In the genomic region with DNA sequence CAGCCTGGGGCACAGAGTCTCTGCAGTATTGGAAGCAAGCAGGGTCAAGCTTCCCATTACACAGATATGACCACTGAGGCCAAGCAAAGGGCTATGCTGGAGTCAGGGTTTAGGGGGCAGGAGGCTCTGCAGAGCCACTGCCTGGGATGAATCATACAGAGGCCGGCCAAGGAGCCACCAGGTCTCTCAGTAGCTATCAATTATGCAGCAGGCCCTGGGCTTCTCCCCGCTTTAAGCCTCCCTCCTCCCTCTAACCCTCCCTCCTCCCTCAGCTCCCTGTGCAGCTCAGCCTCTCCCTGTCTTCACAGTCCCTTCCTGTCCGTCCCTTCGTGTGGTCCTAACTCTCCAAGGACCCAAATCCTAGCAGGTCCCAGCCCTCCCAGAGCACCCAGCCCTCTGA, we compare ENCODE assay signal across 17 mouse cellular contexts. TPM values are rescaled to one million over a fixed set of nuclear protein-coding genes. Genes with fewer than 3 reads are reported as not detected.
A peak's percentile ranks its signal among the peaks of the same experiment; 100 is the strongest.
DNase-seq lines count a peak whose midpoint lies in the region; ATAC-seq and TF ChIP-seq lines count a peak whose summit lies in the region.
"Had no signal": no experiment of that assay in that cellular context is flagged by ENCODE, and none has a peak within 500 bp of the region (broad histone marks: within the 10 kb centered on the region; RNA-seq: fewer than 3 reads in every experiment).

No protein-coding gene starts in this region.

- no peaks in the 10 kb centered on the region for H3K27me3 ChIP-seq in heart, embryonic 14.5 days (ENCODE audit: control insufficient read depth, insufficient read depth, low read length)
- no peaks in the 10 kb centered on the region for H3K27me3 ChIP-seq in heart, adult 2 months (ENCODE audit: control insufficient read depth, insufficient read depth, low read length)
- no peaks in the 10 kb centered on the region for H3K27me3 ChIP-seq in lung, embryonic 15.5 days
- no peaks in the 10 kb centered on the region for H3K27me3 ChIP-seq in myocyte (ENCODE audit: control insufficient read depth, insufficient read depth, insufficient read length)
- H3K27me3 ChIP-seq: forebrain, embryonic 15.5 days; hindbrain, embryonic 15.5 days; kidney, embryonic 15.5 days had no signal

- H3K4me1 ChIP-seq in heart, embryonic 14.5 days (ENCODE audit: control insufficient read depth in 2 of 2, insufficient read depth in 2 of 2, low read length in 2 of 2): peaks cover 21 to 33% of the 10 kb centered on the region in 2 experiments
- H3K4me1 ChIP-seq in heart, adult 2 months (ENCODE audit: control insufficient read depth, insufficient read depth, low read length): peaks cover 18% of the 10 kb centered on the region
- H3K4me1 ChIP-seq in lung, embryonic 15.5 days: peaks cover 33% of the 10 kb centered on the region

- ATAC-seq in heart, embryonic 14.5 days (ENCODE audit: insufficient number of reproducible peaks, insufficient read depth, low FRiP score, low read depth): no peak
- ATAC-seq in lung, embryonic 15.5 days (ENCODE audit: borderline replicate concordance, extremely low read depth, low FRiP score, low TSS enrichment): no peak
- ATAC-seq: forebrain, embryonic 15.5 days had no signal

- no peak overlapping the region; the same call in 1 of the 2 replicates for H3K4me2 ChIP-seq in heart, embryonic 14.5 days (ENCODE audit: low read length)
- no peak overlapping the region for H3K4me2 ChIP-seq in lung, embryonic 15.5 days
- H3K4me2 ChIP-seq in myocyte (ENCODE audit: low read depth): peak overlapping the region; percentile 79
- H3K4me2 ChIP-seq: forebrain, embryonic 15.5 days; hindbrain, embryonic 15.5 days; kidney, embryonic 15.5 days had no signal

- intact Hi-C loops in heart, adult 2 months (cut with DNase I): no loop called here

- DNase-seq in adrenal gland, adult 2 months: peak; percentile 58
- DNase-seq in adrenal gland, adult 18-20 months (ENCODE audit: low spot score in 2 of 2): no peak
- DNase-seq in heart, adult 2 months: no peak
- DNase-seq in lung, postnatal 10 days: no peak
- DNase-seq in kidney, postnatal 14 days: no peak
- DNase-seq: gastrocnemius, postnatal 10 days; layer of hippocampus, adult 9-11 months; left cerebral cortex, postnatal 4 days; retina, postnatal 1 day; spleen, adult 18-20 months; thymus, postnatal 14 days had no signal

- H3K4me3 ChIP-seq in heart, embryonic 14.5 days (ENCODE audit: control insufficient read depth in 1 of 2, insufficient read depth in 1 of 2, low read depth in 1 of 2, low read length in 2 of 2): no peak overlapping the region
- H3K4me3 ChIP-seq in heart, adult 2 months: no peak overlapping the region
- H3K4me3 ChIP-seq in lung, embryonic 15.5 days: no peak overlapping the region
- H3K4me3 ChIP-seq in myocyte: no peak overlapping the region
- H3K4me3 ChIP-seq: forebrain, embryonic 15.5 days; hindbrain, embryonic 15.5 days; kidney, embryonic 15.5 days had no signal

- H3K27ac ChIP-seq in heart, embryonic 14.5 days (replicated peaks in 1 of 2; ENCODE audit: control insufficient read depth in 1 of 2, insufficient read depth in 1 of 2, low read depth in 2 of 2, low read length in 2 of 2): peak overlapping the region in 1 of 2 experiments; percentile 89; a peak in 2 of 4 replicates
- H3K27ac ChIP-seq in heart, adult 2 months: no peak overlapping the region; the same call in 1 of the 2 replicates
- 0 out of 2 replicates have a peak overlapping the region, but pooled peaks have one; percentile 8 for H3K27ac ChIP-seq in lung, embryonic 15.5 days
- H3K27ac ChIP-seq: forebrain, embryonic 15.5 days; hindbrain, embryonic 15.5 days; kidney, embryonic 15.5 days had no signal

- TF ChIP-seq EP300 in heart, adult 2 months (IDR thresholded peaks at IDR 0.05; ENCODE audit: insufficient read depth, low read depth, low read length): no peak

- H3K79me2 ChIP-seq in heart, adult 2 months (replicated peaks; ENCODE audit: control insufficient read depth, insufficient read depth, low read length): peaks cover 1% of the 10 kb centered on the region
- no peaks in the 10 kb centered on the region for H3K79me2 ChIP-seq in myocyte (ENCODE audit: control insufficient read depth, insufficient read depth)

- 0 out of 2 replicates have a peak overlapping the region, but pooled peaks have one; percentile 77 for H3K9ac ChIP-seq in heart, embryonic 14.5 days (ENCODE audit: low read length)
- no peak overlapping the region for H3K9ac ChIP-seq in heart, adult 2 months (ENCODE audit: low read depth, low read length)
- no peak overlapping the region for H3K9ac ChIP-seq in lung, embryonic 15.5 days
- H3K9ac ChIP-seq: forebrain, embryonic 15.5 days had no signal

- no peak for TF ChIP-seq POLR2A in heart, adult 2 months (IDR thresholded peaks at IDR 0.05; ENCODE audit: insufficient read depth, low read depth, low read length)
- TF ChIP-seq POLR2A in myocyte (IDR thresholded peaks at IDR 0.05; ENCODE audit: insufficient read length, low read depth): no peak

- TF ChIP-seq CTCF in heart, adult 2 months (IDR thresholded peaks at IDR 0.05): no peak

- peaks cover 36% of the 10 kb centered on the region for H3K36me3 ChIP-seq in heart, embryonic 14.5 days (ENCODE audit: control insufficient read depth, insufficient read depth, low read length)
- H3K36me3 ChIP-seq in heart, adult 2 months (ENCODE audit: control insufficient read depth, insufficient read depth, low read length): no peaks in the 10 kb centered on the region; the same call in 1 of the 2 replicates
- H3K36me3 ChIP-seq in lung, embryonic 15.5 days: peaks cover 9% of the 10 kb centered on the region; the same call in 1 of the 2 replicates
- no peaks in the 10 kb centered on the region for H3K36me3 ChIP-seq in myocyte (ENCODE audit: control insufficient read depth, insufficient read depth)

- no peak overlapping the region for H3ac ChIP-seq in myocyte (ENCODE audit: control insufficient read depth, insufficient read length)

- WGBS in heart, embryonic 14.5 days: 47% methylated on average over 4 of the region's 4 CpGs
- WGBS in heart, adult 2 months: 43% methylated on average over 4 of the region's 4 CpGs
- 51% methylated on average over 4 of the region's 4 CpGs for WGBS in lung, embryonic 15.5 days

- H3K9me3 ChIP-seq in heart, embryonic 14.5 days (ENCODE audit: control insufficient read depth, low read length): no peaks in the 10 kb centered on the region
- no peaks in the 10 kb centered on the region for H3K9me3 ChIP-seq in lung, embryonic 15.5 days
- H3K9me3 ChIP-seq: forebrain, embryonic 15.5 days; hindbrain, embryonic 15.5 days; kidney, embryonic 15.5 days had no signal

TF ChIP-seq in myocyte, 11 proteins besides CTCF, POLR2A, EP300 and RAD21 (continues in another document):
- TF ChIP-seq MYOD1 (IDR thresholded peaks at IDR 0.05; ENCODE audit: control insufficient read depth in 1 of 3, insufficient read length in 2 of 3, low read depth in 2 of 3) (no peak), CEBPB (IDR thresholded peaks at IDR 0.05; ENCODE audit: insufficient read depth, poor library complexity, severe bottlenecking) (no peak), TCF12 (IDR thresholded peaks at IDR 0.05; ENCODE audit: insufficient read depth, poor library complexity, severe bottlenecking) (no peak)

RNA-seq across cellular contexts. Expression of a gene that starts 2.9 kb away (rescaled TPM):
- 10 to 100 TPM; 74.8 to 80.1 TPM for total RNA-seq in adrenal gland, adult 2 months (2021)
- polyA plus RNA-seq in adrenal gland, adult 2 months (2012; rRNA removed): 270 and 325 TPM in 2 replicates
- total RNA-seq in adrenal gland, adult 18-20 months (2021): 10 to 100 TPM; 88.6 to 92.1 TPM
- polyA plus RNA-seq in heart, embryonic 14.5 days (2014; fragmentation: Nextera tagmentation; extraction: Ambion mirVana): 94.6 and 97.3 TPM in 2 replicates
- total RNA-seq in heart, adult 2 months (2021): 10 to 100 TPM; 37.7 to 40.6 TPM
- 125 and 143 TPM in 2 replicates for polyA plus RNA-seq in heart, adult 2 months (2012; rRNA removed)
- 74.3 and 80.3 TPM in 2 replicates for polyA plus RNA-seq in lung, embryonic 15.5 days (2015; fragmentation: Nextera tagmentation; extraction: Ambion mirVana)
- 73.7 TPM for polyA plus RNA-seq in myocyte (2012; fragmentation: generic; extraction: Trizol)

RNA-seq across cellular contexts. Expression of a gene that starts 7.8 kb away (rescaled TPM):
- 100 to 1,000 TPM in 1 of 2 experiments, 10 to 100 TPM in 1; 71.7 to 111 TPM for total RNA-seq in adrenal gland, adult 2 months (2021)
- 55.8 and 68.1 TPM in 2 replicates for polyA plus RNA-seq in adrenal gland, adult 2 months (2012; rRNA removed)
- 100 to 1,000 TPM in 1 of 2 experiments, 10 to 100 TPM in 1; 83.1 to 102 TPM for total RNA-seq in adrenal gland, adult 18-20 months (2021)
- 28.3 and 31.6 TPM in 2 replicates for polyA plus RNA-seq in heart, embryonic 14.5 days (2014; fragmentation: Nextera tagmentation; extraction: Ambion mirVana)
- total RNA-seq in heart, adult 2 months (2021): 10 to 100 TPM; 74.2 to 90.3 TPM
- 64.3 and 98.7 TPM in 2 replicates for polyA plus RNA-seq in heart, adult 2 months (2012; rRNA removed)
- polyA plus RNA-seq in lung, embryonic 15.5 days (2015; fragmentation: Nextera tagmentation; extraction: Ambion mirVana): 21.2 and 24.2 TPM in 2 replicates
- polyA plus RNA-seq in myocyte (2012; fragmentation: generic; extraction: Trizol): 13.6 TPM

RNA-seq across cellular contexts. Expression of a gene that starts 35.8 kb away (rescaled TPM):
- 10 to 100 TPM; 16.5 to 21.9 TPM for total RNA-seq in adrenal gland, adult 2 months (2021)
- 70.6 and 82.0 TPM in 2 replicates for polyA plus RNA-seq in adrenal gland, adult 2 months (2012; rRNA removed)
- 10 to 100 TPM; 13.2 to 15.2 TPM for total RNA-seq in adrenal gland, adult 18-20 months (2021)
- polyA plus RNA-seq in heart, embryonic 14.5 days (2014; fragmentation: Nextera tagmentation; extraction: Ambion mirVana): 16.8 and 20.8 TPM in 2 replicates
- total RNA-seq in heart, adult 2 months (2021): 1 to 10 TPM; 5.9 to 9.0 TPM
- polyA plus RNA-seq in heart, adult 2 months (2012; rRNA removed): 23.5 and 25.1 TPM in 2 replicates
- 37.7 and 46.9 TPM in 2 replicates for polyA plus RNA-seq in lung, embryonic 15.5 days (2015; fragmentation: Nextera tagmentation; extraction: Ambion mirVana)
- 15.7 TPM for polyA plus RNA-seq in myocyte (2012; fragmentation: generic; extraction: Trizol)

RNA-seq across cellular contexts. Expression of a gene that starts 59.3 kb away (rescaled TPM):
- 100 to 1,000 TPM; 216 to 274 TPM for total RNA-seq in adrenal gland, adult 2 months (2021)
- 326 and 448 TPM in 2 replicates for polyA plus RNA-seq in adrenal gland, adult 2 months (2012; rRNA removed)
- total RNA-seq in adrenal gland, adult 18-20 months (2021): 100 to 1,000 TPM; 175 to 243 TPM
- polyA plus RNA-seq in heart, embryonic 14.5 days (2014; fragmentation: Nextera tagmentation; extraction: Ambion mirVana): 127 and 135 TPM in 2 replicates
- 100 to 1,000 TPM; 452 to 542 TPM for total RNA-seq in heart, adult 2 months (2021)
- 695 and 713 TPM in 2 replicates for polyA plus RNA-seq in heart, adult 2 months (2012; rRNA removed)
- 32.0 and 34.1 TPM in 2 replicates for polyA plus RNA-seq in lung, embryonic 15.5 days (2015; fragmentation: Nextera tagmentation; extraction: Ambion mirVana)
- polyA plus RNA-seq in myocyte (2012; fragmentation: generic; extraction: Trizol): 42.2 TPM

RNA-seq across cellular contexts. Expression of a gene that starts 59.6 kb away (rescaled TPM):
- 100 to 1,000 TPM; 124 to 147 TPM for total RNA-seq in adrenal gland, adult 2 months (2021)
- 235 and 242 TPM in 2 replicates for polyA plus RNA-seq in adrenal gland, adult 2 months (2012; rRNA removed)
- 100 to 1,000 TPM; 134 to 138 TPM for total RNA-seq in adrenal gland, adult 18-20 months (2021)
- polyA plus RNA-seq in heart, embryonic 14.5 days (2014; fragmentation: Nextera tagmentation; extraction: Ambion mirVana): 42.0 and 61.2 TPM in 2 replicates
- 10 to 100 TPM; 82.7 to 91.2 TPM for total RNA-seq in heart, adult 2 months (2021)
- 88.7 and 107 TPM in 2 replicates for polyA plus RNA-seq in heart, adult 2 months (2012; rRNA removed)
- 164 and 165 TPM in 2 replicates for polyA plus RNA-seq in lung, embryonic 15.5 days (2015; fragmentation: Nextera tagmentation; extraction: Ambion mirVana)
- 151 TPM for polyA plus RNA-seq in myocyte (2012; fragmentation: generic; extraction: Trizol)
